15 mouse cellular contexts compared by ENCODE assay signal in genomic region chr11:86734241-86734939, GRCm38 (mm10). TPM values are rescaled to one million over a fixed set of nuclear protein-coding genes. Genes with fewer than 3 reads are reported as not detected.
DNase-seq lines count a peak whose midpoint lies in the region; ATAC-seq lines count a peak whose summit lies in the region.
"Had no signal": no experiment of that assay in that cellular context is flagged by ENCODE, and none has a peak within 500 bp of the region (broad histone marks: within the 10 kb centered on the region; RNA-seq: fewer than 3 reads in every experiment).

No protein-coding gene starts in this region.

- no peak for DNase-seq in heart, postnatal 10 days
- DNase-seq in kidney, postnatal 14 days = no peak
- DNase-seq in retina, postnatal 1 day = peak; percentile 5
- DNase-seq in retina, embryonic 14.5 days (ENCODE audit: low spot score) = no peak
- DNase-seq in adrenal gland, adult 2 months = no peak
- no peak for DNase-seq in lung, postnatal 14 days
- DNase-seq: adrenal gland, postnatal 25 days; cerebellum, adult 11 months; cerebellum, postnatal 36 days; lung, postnatal 36 days had no signal

- no peaks in the 10 kb centered on the region for H3K27me3 ChIP-seq in heart, embryonic 11.5 days (ENCODE audit: control insufficient read depth, insufficient read depth, low read length)
- H3K27me3 ChIP-seq in kidney, embryonic 15.5 days = no peaks in the 10 kb centered on the region
- H3K27me3 ChIP-seq: neural tube, embryonic 13.5 days had no signal

- H3K4me2 ChIP-seq in heart, embryonic 11.5 days = no peak overlapping the region
- no peak overlapping the region for H3K4me2 ChIP-seq in kidney, embryonic 15.5 days
- H3K4me2 ChIP-seq: neural tube, embryonic 13.5 days had no signal

- no peak overlapping the region for H3K4me3 ChIP-seq in heart, embryonic 11.5 days (ENCODE audit: low read depth, low read length)
- no peak overlapping the region for H3K4me3 ChIP-seq in kidney, embryonic 15.5 days (replicated peaks)
- H3K4me3 ChIP-seq: hindbrain, embryonic 10.5 days; neural tube, embryonic 13.5 days had no signal

- H3K9ac ChIP-seq in heart, embryonic 11.5 days (ENCODE audit: low read depth, low read length) = no peak overlapping the region
- H3K9ac ChIP-seq in kidney, embryonic 15.5 days = no peak overlapping the region
- H3K9ac ChIP-seq: liver, embryonic 14.5 days; neural tube, embryonic 13.5 days had no signal

- intact Hi-C loops in heart, postnatal 10 days (cut with DNase I) = no loop called here

- H3K4me1 ChIP-seq in heart, embryonic 11.5 days (ENCODE audit: control insufficient read depth, insufficient read depth, low read length) = peaks cover 6% of the 10 kb centered on the region; the same call in 1 of the 2 replicates
- peaks cover 3% of the 10 kb centered on the region for H3K4me1 ChIP-seq in kidney, embryonic 15.5 days
- H3K4me1 ChIP-seq: hindbrain, embryonic 10.5 days; neural tube, embryonic 13.5 days had no signal

- peak overlapping the region; percentile 46; the same call in 1 of the 2 replicates for H3K27ac ChIP-seq in heart, embryonic 11.5 days (ENCODE audit: low read depth, low read length)
- peak overlapping the region; percentile 54 for H3K27ac ChIP-seq in kidney, embryonic 15.5 days
- H3K27ac ChIP-seq: hindbrain, embryonic 10.5 days; liver, embryonic 14.5 days; neural tube, embryonic 13.5 days had no signal

- no peaks in the 10 kb centered on the region; the same call in 1 of the 2 replicates for H3K36me3 ChIP-seq in heart, embryonic 11.5 days (ENCODE audit: control insufficient read depth, insufficient read depth, low read length)
- H3K36me3 ChIP-seq in kidney, embryonic 15.5 days = peaks cover 60% of the 10 kb centered on the region

- ATAC-seq in heart, embryonic 11.5 days (replicated peaks; ENCODE audit: insufficient number of reproducible peaks, low FRiP score, low TSS enrichment) = no peak
- ATAC-seq in kidney, embryonic 15.5 days (replicated peaks; ENCODE audit: low FRiP score) = no peak

- no peaks in the 10 kb centered on the region for H3K9me3 ChIP-seq in heart, embryonic 11.5 days (replicated peaks; ENCODE audit: control insufficient read depth, low read length)
- no peaks in the 10 kb centered on the region for H3K9me3 ChIP-seq in kidney, embryonic 15.5 days (replicated peaks)
- H3K9me3 ChIP-seq: hindbrain, embryonic 10.5 days; neural tube, embryonic 13.5 days had no signal

- 71% methylated on average over 10 of the region's 10 CpGs for WGBS in heart, embryonic 11.5 days (ENCODE audit: insufficient replicate concordance)
- 77% methylated on average over 10 of the region's 10 CpGs for WGBS in kidney, embryonic 15.5 days

RNA-seq across cellular contexts. Expression of gene Cltc, which starts 23.0 kb away (rescaled TPM):
- polyA plus RNA-seq in heart, embryonic 11.5 days (2014; fragmentation: Nextera tagmentation; extraction: Ambion mirVana) = 186 and 228 TPM in 2 replicates
- 100 to 1,000 TPM; 210 to 211 TPM for total RNA-seq in heart, postnatal 10 days (2021)
- 148 and 157 TPM in 2 replicates for polyA plus RNA-seq in kidney, embryonic 15.5 days (2015; fragmentation: Nextera tagmentation; extraction: Ambion mirVana)
- 100 to 1,000 TPM; 256 to 440 TPM for total RNA-seq in adrenal gland, adult 2 months (2021)
- 63.5 and 81.1 TPM in 2 replicates for polyA plus RNA-seq in adrenal gland, adult 2 months (2012; rRNA removed)

RNA-seq across cellular contexts. Expression of gene Ptrh2, which starts 50.6 kb away (rescaled TPM):
- 21.5 and 22.7 TPM in 2 replicates for polyA plus RNA-seq in heart, embryonic 11.5 days (2014; fragmentation: Nextera tagmentation; extraction: Ambion mirVana)
- 1 to 10 TPM; 8.7 to 9.3 TPM for total RNA-seq in heart, postnatal 10 days (2021)
- polyA plus RNA-seq in kidney, embryonic 15.5 days (2015; fragmentation: Nextera tagmentation; extraction: Ambion mirVana) = 35.8 and 38.2 TPM in 2 replicates
- total RNA-seq in adrenal gland, adult 2 months (2021) = 10 to 100 TPM; 11.7 to 17.4 TPM
- polyA plus RNA-seq in adrenal gland, adult 2 months (2012; rRNA removed) = 3.0 and 6.2 TPM in 2 replicates

RNA-seq across cellular contexts. Expression of gene Vmp1, which starts 50.8 kb away (rescaled TPM):
- polyA plus RNA-seq in heart, embryonic 11.5 days (2014; fragmentation: Nextera tagmentation; extraction: Ambion mirVana) = 112 and 120 TPM in 2 replicates
- total RNA-seq in heart, postnatal 10 days (2021) = 10 to 100 TPM; 49.8 to 53.1 TPM
- 139 and 144 TPM in 2 replicates for polyA plus RNA-seq in kidney, embryonic 15.5 days (2015; fragmentation: Nextera tagmentation; extraction: Ambion mirVana)
- 100 to 1,000 TPM; 124 to 139 TPM for total RNA-seq in adrenal gland, adult 2 months (2021)
- 12.9 and 18.3 TPM in 2 replicates for polyA plus RNA-seq in adrenal gland, adult 2 months (2012; rRNA removed)
